Mouse (Mus musculus) MEL (cell line): ENCODE data around the gene Tmem267.

Experiments
- CHD2 ChIP-seq: IDR thresholded peaks from 2 replicates; pipeline ENCODE4 v1.6.1; 2011; ENCODE audit warnings: low read length, improper control_type of control experiment
- CTCF ChIP-seq, 3 experiments: IDR thresholded peaks in 2 of 3; conservative IDR thresholded peaks in 1 of 3; 2 replicates each; pipeline ENCODE4 v1.5.1; 2011 to 2012; ENCODE audit warnings: low read length in 3 of 3, low read depth in 2 of 3, mild to moderate bottlenecking in 2 of 3, improper control_type of control experiment in 1 of 3, inconsistent platforms in 1 of 3, mixed read lengths in 1 of 3, moderate library complexity in 1 of 3; ENCODE audit not compliant: control insufficient read depth in 1 of 3, insufficient read depth in 1 of 3, poor library complexity in 1 of 3, severe bottlenecking in 1 of 3
- HCFC1 ChIP-seq: IDR thresholded peaks from 2 replicates; pipeline ENCODE4 v1.6.1; 2012; ENCODE audit warnings: low read depth, mild to moderate bottlenecking, inconsistent platforms, low read length, improper control_type of control experiment, moderate library complexity
- MAFK ChIP-seq: IDR thresholded peaks from 2 replicates; pipeline ENCODE4 v1.6.1; 2011; ENCODE audit warnings: low read depth, mild to moderate bottlenecking, low read length, improper control_type of control experiment, borderline replicate concordance

DNA sequence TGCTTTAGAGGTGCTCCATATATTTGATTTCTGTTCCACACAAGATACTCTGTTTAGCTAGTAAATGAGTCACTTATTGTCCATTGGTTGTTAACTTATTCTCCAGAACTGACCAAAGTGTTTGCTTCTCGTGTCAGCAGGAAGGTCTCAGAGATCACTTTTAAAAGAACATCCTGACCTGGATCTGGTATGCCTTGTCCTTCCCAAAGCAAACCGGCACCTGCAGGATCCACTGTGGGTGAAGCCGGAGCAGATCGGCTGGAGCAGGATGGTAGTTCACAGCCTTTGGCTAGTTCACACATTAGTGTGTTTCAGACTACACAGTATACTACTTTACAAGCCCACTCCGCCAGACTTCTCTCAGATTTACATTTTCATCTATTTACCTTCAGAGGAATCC lies 150.6 kb downstream of the Tmem267 start:
- no peak for TF ChIP-seq CHD2
- no peak for TF ChIP-seq CTCF (IDR thresholded peaks at IDR 0.05 in 2 of 3, conservative IDR thresholded peaks at IDR 0.05 in 1 of 3; ENCODE audit: control insufficient read depth in 1 of 3, insufficient read depth in 1 of 3, low read depth in 2 of 3, low read length in 3 of 3, poor library complexity in 1 of 3, severe bottlenecking in 1 of 3)
- TF ChIP-seq HCFC1 = no peak
- TF ChIP-seq MAFK = no peak
